In genomic region chr2:170268080-170268479, GRCm38 (mm10) we compare ENCODE assay signal across 10 mouse cellular contexts.
DNase-seq lines count a peak whose midpoint lies in the region; ATAC-seq and TF ChIP-seq lines count a peak whose summit lies in the region.
"Had no signal": no experiment of that assay in that cellular context is flagged by ENCODE, and none has a peak within 500 bp of the region (broad histone marks: within the 10 kb centered on the region; RNA-seq: fewer than 3 reads in every experiment).

No protein-coding gene starts in this region.

- no peak overlapping the region for H3K4me3 ChIP-seq in intestine, embryonic 16.5 days (ENCODE audit: low read length)
- H3K4me3 ChIP-seq in small intestine, adult 2 months (ENCODE audit: low read depth, low read length): no peak overlapping the region

- no peak for TF ChIP-seq POLR2A in small intestine, adult 2 months (IDR thresholded peaks at IDR 0.05; ENCODE audit: low read depth, low read length)

- no peak overlapping the region for H3K9ac ChIP-seq in intestine, embryonic 16.5 days (ENCODE audit: low read depth, low read length)

- H3K27me3 ChIP-seq in intestine, embryonic 16.5 days (replicated peaks; ENCODE audit: control insufficient read depth, insufficient read depth, low read length): no peaks in the 10 kb centered on the region
- no peaks in the 10 kb centered on the region for H3K27me3 ChIP-seq in small intestine, adult 2 months (ENCODE audit: control insufficient read depth, insufficient read depth, low read length)

- peaks cover 20% of the 10 kb centered on the region for H3K4me1 ChIP-seq in intestine, embryonic 16.5 days (ENCODE audit: control insufficient read depth, insufficient read depth, low read length)
- peaks cover 7% of the 10 kb centered on the region for H3K4me1 ChIP-seq in small intestine, adult 2 months (ENCODE audit: control insufficient read depth, insufficient read depth, insufficient read length, low read length)

- H3K9me3 ChIP-seq in intestine, embryonic 16.5 days (ENCODE audit: control insufficient read depth, low read length): no peaks in the 10 kb centered on the region

- no peak for TF ChIP-seq CTCF in small intestine, adult 2 months (IDR thresholded peaks at IDR 0.05; ENCODE audit: extremely low read depth, insufficient read length, insufficient replicate concordance, low read depth, low read length)

- H3K4me2 ChIP-seq in intestine, embryonic 16.5 days (ENCODE audit: low read depth, low read length): no peak overlapping the region

- ATAC-seq in intestine, embryonic 16.5 days: no peak

- peak overlapping the region; percentile 53; the same call in 1 of the 2 replicates for H3K27ac ChIP-seq in intestine, embryonic 16.5 days (ENCODE audit: low read length)
- peak overlapping the region; percentile 64; the same call in 1 of the 2 replicates for H3K27ac ChIP-seq in small intestine, adult 2 months (ENCODE audit: insufficient read depth, low read depth, low read length)
- H3K27ac ChIP-seq: macrophage had no signal

- H3K36me3 ChIP-seq in intestine, embryonic 16.5 days (ENCODE audit: control insufficient read depth, insufficient read depth, low read length): no peaks in the 10 kb centered on the region
- H3K36me3 ChIP-seq in small intestine, adult 2 months (ENCODE audit: control insufficient read depth, insufficient read depth, low read length): no peaks in the 10 kb centered on the region

- peak; percentile 36 to 53 for DNase-seq in kidney, postnatal 4 days
- no peak for DNase-seq in kidney, adult 18-20 months
- peak; percentile 41 for DNase-seq in fibroblast of lung, adult 2 months (ENCODE audit: low read depth)
- no peak for DNase-seq in frontal cortex, adult 2 months (ENCODE audit: extremely low spot score in 1 of 2, low spot score in 1 of 2)
- DNase-seq in frontal cortex, postnatal 10 days (ENCODE audit: low spot score in 2 of 2): no peak
- DNase-seq: adrenal gland, adult 8-10 months; cerebellum, adult 2 months had no signal

- 20% methylated on average over 8 of the region's 8 CpGs for WGBS in intestine, embryonic 16.5 days
- WGBS in small intestine, adult 2 months: 33% methylated on average over 8 of the region's 8 CpGs

Comparison
In these comparisons a context has a peak if more than half of its experiments do, and no peak if none do; other contexts are left out.
1. DNase-seq: peak in kidney, postnatal 4 days (2 of 2) and fibroblast of lung, adult 2 months (single experiment); none in kidney, adult 18-20 months (single experiment), frontal cortex, adult 2 months (0 of 2) and frontal cortex, postnatal 10 days (0 of 2).